Mouse (Mus musculus) thymus, postnatal 4 days (tissue): ENCODE results near the gene Otop3.

Experiments
- DNase-seq: peaks from one replicate; pipeline ENCODE4 v3.0.0; 2021

Gene Otop3

GRCm38 (mm10) chr11:115319704-115320383 lies 14.7 kb upstream of the Otop3 start:
- no peak for DNase-seq

- DNase-seq = peak; percentile 82
These were observed 12.4 kb upstream of the Otop3 start, which contains the start of gene Ush1g for GRCm38 (mm10) chr11:115321906-115322693. Gene Ush1g, minus strand, starts transcription at chr11:115322041.

GRCm38 (mm10) chr11:115323354-115323753 lies 11.2 kb upstream of the Otop3 start:
- DNase-seq = no peak

GRCm38 (mm10) chr11:115326730-115327129 lies 7.8 kb upstream of the Otop3 start:
- no peak for DNase-seq

GRCm38 (mm10) chr11:115329339-115329738 lies 5.2 kb upstream of the Otop3 start:
- peak; percentile 77 for DNase-seq

- DNase-seq = no peak
These were observed 692 bp downstream of the Otop3 start for GRCm38 (mm10) chr11:115335223-115335622.

- no peak for DNase-seq
These were observed 1.6 kb downstream of the Otop3 start for GRCm38 (mm10) chr11:115336115-115336514.

- DNase-seq = no peak
These were observed 2.8 kb downstream of the Otop3 start for GRCm38 (mm10) chr11:115337350-115337749.

GRCm38 (mm10) chr11:115337826-115338225 lies 3.3 kb downstream of the Otop3 start:
- no peak for DNase-seq

GRCm38 (mm10) chr11:115341246-115341645 lies 6.7 kb downstream of the Otop3 start:
- no peak for DNase-seq

- DNase-seq = no peak
These were observed 7.3 kb downstream of the Otop3 start for GRCm38 (mm10) chr11:115341866-115342265.

GRCm38 (mm10) chr11:115344967-115345366 lies 10.4 kb downstream of the Otop3 start:
- peak; percentile 61 for DNase-seq

GRCm38 (mm10) chr11:115345515-115345914 lies 11.0 kb downstream of the Otop3 start:
- DNase-seq = no peak

GRCm38 (mm10) chr11:115348681-115349248 lies 14.2 kb downstream of the Otop3 start:
- no peak for DNase-seq

- no peak for DNase-seq
These were observed 15.4 kb downstream of the Otop3 start for GRCm38 (mm10) chr11:115349976-115350375.

- no peak for DNase-seq
These were observed 18.8 kb downstream of the Otop3 start for GRCm38 (mm10) chr11:115353375-115353774.

- DNase-seq = peak; percentile 81
These were observed 19.7 kb downstream of the Otop3 start for GRCm38 (mm10) chr11:115354183-115354582.

GRCm38 (mm10) chr11:115358468-115358867 lies 23.9 kb downstream of the Otop3 start:
- peak; percentile 88 for DNase-seq

GRCm38 (mm10) chr11:115359293-115359692 lies 24.8 kb downstream of the Otop3 start:
- DNase-seq = no peak

- DNase-seq = peak; percentile 70
These were observed 25.2 kb downstream of the Otop3 start for GRCm38 (mm10) chr11:115359726-115360125.

- DNase-seq = no peak
These were observed 29.6 kb downstream of the Otop3 start for GRCm38 (mm10) chr11:115364136-115364535.

- DNase-seq = no peak
These were observed 31.6 kb downstream of the Otop3 start for GRCm38 (mm10) chr11:115366039-115366705.

- DNase-seq = peak; percentile 59
These were observed 32.3 kb downstream of the Otop3 start for GRCm38 (mm10) chr11:115366706-115367394.
